Mouse (Mus musculus) liver, embryonic 14.5 days (tissue): ENCODE measurements around the gene Gpd2. TPM values are rescaled to one million over a fixed set of nuclear protein-coding genes. Genes with fewer than 3 reads are reported as not detected.

Source experiments
- ATAC-seq: fragments of 200-750 bp; cut with Nextera tagmentation; 2 replicates; pipeline ENCODE4 v1.8.0; 2017; ENCODE audit warnings: moderate number of reproducible peaks, mild to moderate bottlenecking, moderate library complexity; ENCODE audit not compliant: insufficient read depth
- DNase-seq, 3 experiments: peaks; one replicate each; pipeline ENCODE4 v3.0.0-alpha.2; 2012 to 2013; ENCODE audit warnings: low read depth in 3 of 3, low spot score in 3 of 3
- H3K27ac ChIP-seq: fragments of 300-500 bp; sonication (generic); 2 replicates; pipeline ENCODE4 v1.5.1; 2014; ENCODE audit warnings: moderate library complexity, mild to moderate bottlenecking, control low read depth, inconsistent platforms
- H3K27me3 ChIP-seq: fragments of 300-500 bp; sonication (generic); 2 replicates; pipeline ENCODE4 v1.6.1; 2014; ENCODE audit warnings: mild to moderate bottlenecking, low read length, moderate library complexity; ENCODE audit not compliant: control insufficient read depth, insufficient read depth
- H3K36me3 ChIP-seq: fragments of 300-500 bp; sonication (generic); replicated peaks from 2 replicates; pipeline ENCODE4 v1.6.1; 2014; ENCODE audit warnings: low read depth; ENCODE audit not compliant: control insufficient read depth, insufficient read depth
- H3K4me1 ChIP-seq, 2 experiments: fragments of 200-500 bp in 1 of 2; fragments of 300-500 bp in 1 of 2; sonication (generic) in 1 of 2; replicated peaks; 2 replicates each; pipeline ENCODE4 v1.6.1; 2012 to 2014; ENCODE audit warnings: antibody characterized with exemption in 1 of 2, inconsistent platforms in 1 of 2, low read length in 1 of 2; ENCODE audit not compliant: control insufficient read depth in 2 of 2, insufficient read depth in 2 of 2
- H3K4me2 ChIP-seq: fragments of 300-500 bp; sonication (generic); 2 replicates; pipeline ENCODE4 v1.6.1; 2014; ENCODE audit warnings: low read depth, mild to moderate bottlenecking, control low read depth, moderate library complexity
- H3K4me3 ChIP-seq, 2 experiments: fragments of 200-500 bp in 1 of 2; fragments of 300-500 bp in 1 of 2; sonication (generic) in 1 of 2; 2 replicates each; pipeline ENCODE4 v1.5.1; 2012 to 2014; ENCODE audit warnings: low read depth in 2 of 2, low read length in 2 of 2, mild to moderate bottlenecking in 2 of 2, control low read depth in 1 of 2, inconsistent platforms in 1 of 2, moderate library complexity in 1 of 2; ENCODE audit not compliant: insufficient read depth in 1 of 2
- H3K9ac ChIP-seq: fragments of 300-500 bp; sonication (generic); replicated peaks from 2 replicates; pipeline ENCODE4 v1.6.1; 2014; ENCODE audit warnings: mild to moderate bottlenecking, control low read depth, moderate library complexity
- H3K9me3 ChIP-seq: fragments of 300-500 bp; sonication (generic); 2 replicates; pipeline ENCODE4 v1.6.1; 2016; ENCODE audit warnings: low read length, mixed read lengths; ENCODE audit not compliant: control insufficient read depth
- CTCF ChIP-seq: IDR thresholded peaks from 2 replicates; pipeline ENCODE4 v1.5.1; 2016; ENCODE audit warnings: antibody characterized with exemption, low read depth, control low read depth
- EP300 ChIP-seq: IDR thresholded peaks from 2 replicates; pipeline ENCODE4 v1.6.1; 2016; ENCODE audit warnings: antibody characterized with exemption, low read depth
- WGBS: fragments of 180-500 bp; shearing (Covaris S2); extraction: QIAGEN DNeasy Blood & Tissue Kit; methylation state at CpG from one replicate; pipeline ENCODE4 v1.1.7; 2014; ENCODE audit not compliant: insufficient replicate concordance; 5-methylcytosine and 5-hydroxymethylcytosine counted together
- polyA plus RNA-seq, 2 experiments: library from polyadenylated mRNA; depleted of rRNA in 1 of 2; stranded (reverse) in 1 of 2; unstranded in 1 of 2; fragments of >200 nt; fragmentation: Nextera tagmentation in 1 of 2; extraction: Ambion mirVana in 1 of 2; gene quantifications; 2 replicates each; pipeline versions ENCODE4 v1.2.1 to v1.2.3; 2012 to 2014

Gene Gpd2
- polyA plus RNA-seq, 2 experiments, result 2.1 to 4.7 TPM

DNA sequence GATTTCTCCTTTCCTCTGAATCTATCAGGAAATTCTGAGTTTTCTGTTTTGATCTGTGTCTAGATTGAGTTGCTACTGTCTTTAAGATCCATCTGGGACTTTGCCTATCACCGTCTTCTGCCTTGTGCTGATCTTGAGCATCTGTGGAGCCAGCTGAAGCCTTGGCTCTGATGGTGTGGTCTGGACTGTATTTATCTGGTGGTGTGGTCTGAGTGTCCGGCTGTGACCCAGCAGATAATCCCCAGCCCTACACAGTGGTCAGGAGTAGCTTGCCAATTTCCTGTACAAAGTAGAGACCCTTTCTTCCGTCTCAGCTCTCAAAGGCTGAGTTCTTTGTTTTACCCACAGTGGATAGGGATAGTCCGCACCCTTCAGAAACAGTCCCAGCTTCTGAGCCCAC, 58.6 kb downstream of the Gpd2 start:
- H3K36me3 ChIP-seq, result no peaks in the 10 kb centered on the region
- no peak overlapping the region for H3K4me2 ChIP-seq
- DNase-seq, result no peak
- no peaks in the 10 kb centered on the region for H3K9me3 ChIP-seq
- H3K27ac ChIP-seq, result no peak overlapping the region
- 0 out of 4 replicates have a peak, but pooled peaks cover 0 to 2% of the 10 kb centered on the region in 2 experiments for H3K4me1 ChIP-seq
- no peak overlapping the region for H3K4me3 ChIP-seq
- 25% methylated on average over 4 of the region's 4 CpGs for WGBS
- H3K9ac ChIP-seq, result no peak overlapping the region
- ATAC-seq, result no peak
- TF ChIP-seq CTCF (no peak), EP300 (no peak)
- no peaks in the 10 kb centered on the region for H3K27me3 ChIP-seq

DNA sequence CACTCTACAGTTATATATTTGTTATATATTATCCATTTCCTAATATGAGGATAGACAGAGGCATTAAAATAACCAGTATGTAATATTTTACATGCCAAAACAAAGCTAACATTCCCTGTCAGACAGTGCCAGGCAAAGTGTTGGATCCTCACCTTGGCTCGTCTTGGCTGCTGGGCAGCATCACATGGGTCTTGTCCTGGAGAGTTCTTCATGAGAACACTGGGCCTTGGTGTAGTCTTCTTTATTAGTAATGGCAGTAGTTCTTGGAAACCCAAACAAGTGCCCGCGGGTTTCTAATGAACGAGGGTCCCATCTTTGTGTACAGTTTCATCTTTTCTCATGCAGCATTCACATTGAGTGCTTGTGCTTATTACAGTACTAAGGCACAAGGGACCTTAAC, 59.8 kb downstream of the Gpd2 start:
- no peaks in the 10 kb centered on the region for H3K36me3 ChIP-seq
- 0 out of 4 replicates have a peak, but pooled peaks cover 0 to 2% of the 10 kb centered on the region in 2 experiments for H3K4me1 ChIP-seq
- DNase-seq, result no peak
- 71% methylated on average over 4 of the region's 4 CpGs for WGBS
- no peak overlapping the region for H3K27ac ChIP-seq
- H3K9me3 ChIP-seq, result no peaks in the 10 kb centered on the region
- H3K27me3 ChIP-seq, result no peaks in the 10 kb centered on the region
- no peak for ATAC-seq
- TF ChIP-seq EP300, result no peak
- no peak overlapping the region for H3K4me2 ChIP-seq
- H3K9ac ChIP-seq, result no peak overlapping the region
- no peak overlapping the region for H3K4me3 ChIP-seq

DNA sequence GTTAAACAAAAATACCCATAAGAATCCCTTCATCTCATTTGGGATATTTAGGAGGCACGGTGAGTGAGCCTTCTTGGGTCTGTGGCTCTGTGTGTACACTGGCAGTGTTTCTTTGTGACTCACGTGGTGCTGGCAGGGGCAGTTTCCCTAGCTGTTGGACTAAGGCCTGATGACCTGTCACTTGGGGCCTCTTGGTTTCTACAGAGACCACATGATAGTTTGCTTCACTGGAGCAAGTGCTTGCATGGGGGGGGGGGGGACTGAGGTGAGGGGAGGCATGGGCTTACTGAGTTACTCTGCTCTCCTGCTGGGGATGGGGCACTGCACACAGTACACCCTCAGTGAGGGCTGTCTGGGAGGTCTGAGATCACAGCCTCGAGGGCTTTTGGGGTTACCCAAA, 64.1 kb downstream of the Gpd2 start:
- Histone ChIP-seq H3K4me3 (no peak overlapping the region), H3K4me1 (no peaks in the 10 kb centered on the region), H3K9ac (no peak overlapping the region), H3K27ac (no peak overlapping the region), H3K4me2 (no peak overlapping the region), H3K9me3 (no peaks in the 10 kb centered on the region), H3K36me3 (no peaks in the 10 kb centered on the region), H3K27me3 (no peaks in the 10 kb centered on the region)
- WGBS, result 25% methylated on average over 3 of the region's 3 CpGs
- no peak for ATAC-seq
- DNase-seq, result no peak
- TF ChIP-seq EP300 (no peak), CTCF (no peak)

DNA sequence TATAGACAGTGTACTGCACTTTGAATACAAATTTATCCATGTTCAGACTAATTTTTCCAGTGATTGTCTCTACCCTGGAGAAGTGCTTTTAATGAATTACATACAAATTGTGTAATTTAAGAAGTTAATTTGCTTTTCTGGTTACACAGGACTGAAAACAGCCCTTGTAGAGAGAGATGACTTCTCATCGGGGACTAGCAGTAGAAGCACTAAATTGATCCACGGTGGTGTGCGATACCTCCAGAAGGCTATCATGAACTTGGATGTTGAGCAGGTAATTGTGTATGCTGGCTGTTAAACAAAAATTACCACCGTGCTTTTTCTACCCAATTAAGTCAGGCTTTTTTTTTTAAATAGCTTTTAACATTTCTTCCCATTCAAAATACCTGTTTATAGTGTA, 66.8 kb downstream of the Gpd2 start:
- Histone ChIP-seq H3K9ac (no peak overlapping the region), H3K27me3 (no peaks in the 10 kb centered on the region), H3K36me3 (no peaks in the 10 kb centered on the region), H3K9me3 (no peaks in the 10 kb centered on the region), H3K4me1 (no peaks in the 10 kb centered on the region), H3K27ac (no peak overlapping the region), H3K4me2 (no peak overlapping the region), H3K4me3 (no peak overlapping the region)
- no peak for TF ChIP-seq CTCF
- TF ChIP-seq EP300, result no peak
- DNase-seq, result no peak
- 81% methylated on average over 4 of the region's 4 CpGs for WGBS
- ATAC-seq, result no peak

DNA sequence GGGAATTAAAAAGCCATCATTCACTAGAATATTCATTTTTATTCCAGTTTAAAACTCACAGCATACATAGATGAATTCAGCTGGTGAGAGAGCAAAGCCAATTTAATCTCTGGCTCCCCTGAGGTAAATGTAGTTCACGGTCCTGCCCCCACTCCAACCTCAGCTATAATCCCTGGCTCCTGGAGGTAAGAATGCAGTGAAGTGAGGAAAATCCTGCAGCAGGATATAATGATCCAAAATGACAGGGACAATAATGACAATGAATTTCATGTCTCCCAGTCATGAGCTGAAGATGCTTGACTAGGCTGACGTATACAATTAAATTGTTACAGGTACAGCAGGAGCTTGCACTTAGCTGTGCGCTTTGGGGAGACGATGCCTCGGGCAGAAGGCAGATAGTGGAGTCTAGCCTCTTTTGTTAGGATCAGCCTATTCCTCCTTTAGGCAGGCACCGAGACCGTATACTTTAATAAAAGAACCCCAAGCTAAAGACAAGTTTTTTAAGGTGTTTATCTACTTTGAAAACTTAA, 74.9 kb downstream of the Gpd2 start:
- 72% methylated on average over 7 of the region's 7 CpGs for WGBS
- Histone ChIP-seq H3K27ac (no peak overlapping the region), H3K9me3 (no peaks in the 10 kb centered on the region), H3K4me3 (no peak overlapping the region), H3K9ac (no peak overlapping the region), H3K4me2 (no peak overlapping the region), H3K27me3 (no peaks in the 10 kb centered on the region), H3K36me3 (no peaks in the 10 kb centered on the region), H3K4me1 (no peaks in the 10 kb centered on the region)
- no peak for TF ChIP-seq CTCF
- no peak for TF ChIP-seq EP300
- DNase-seq (no peak), ATAC-seq (no peak)
